Mouse (Mus musculus) spleen, adult 2 months (tissue): ENCODE measurements around the gene 4931440F15Rik.
"Not testable (repeated sequence)": the region's sequence is repeated elsewhere in the genome, so short reads cannot be mapped to it uniquely, and the experiment has no call there.

Source experiments
- CTCF ChIP-seq: fragments of 200-500 bp; IDR thresholded peaks from 2 replicates; pipeline ENCODE4 v1.5.1; 2011; ENCODE audit warnings: mild to moderate bottlenecking, inconsistent platforms; ENCODE audit not compliant: insufficient read depth, insufficient read length, insufficient replicate concordance; ENCODE audit errors: extremely low read depth
- POLR2A ChIP-seq: fragments of 200-500 bp; IDR thresholded peaks from 2 replicates; pipeline ENCODE4 v1.6.1; 2011; ENCODE audit warnings: low read depth, low read length, inconsistent platforms

DNA sequence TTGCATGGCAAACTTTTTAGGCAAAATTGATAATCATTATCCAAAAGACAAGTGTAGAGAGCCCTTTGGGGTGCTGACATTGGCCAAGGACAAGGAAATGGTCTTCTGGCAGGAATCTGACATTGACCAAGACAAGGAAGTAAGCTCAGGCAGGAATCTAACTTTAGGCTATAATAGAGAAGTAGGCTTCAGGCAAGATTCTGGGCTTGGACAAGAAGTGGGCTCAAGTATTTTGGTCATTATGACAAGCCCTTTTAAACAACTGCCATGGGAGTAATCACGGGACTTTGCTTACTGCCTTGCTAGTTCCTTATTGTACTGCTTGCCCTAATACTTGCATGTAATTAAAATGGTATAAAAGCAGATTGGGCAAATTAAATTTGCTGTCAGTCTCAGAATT lies 49.3 kb upstream of the 4931440F15Rik start:
- not testable (repeated sequence) for TF ChIP-seq POLR2A, CTCF
